Mouse (Mus musculus) ES-E14 (cell line): ENCODE results near the gene Mccc1.

Source experiments
- CHD2 ChIP-seq: IDR thresholded peaks from 2 replicates; pipeline ENCODE4 v1.6.1; 2014; ENCODE audit warnings: mild to moderate bottlenecking, low read depth, low read length, inconsistent platforms
- MAFK ChIP-seq: IDR thresholded peaks from 2 replicates; pipeline ENCODE4 v1.6.1; 2014; ENCODE audit warnings: mild to moderate bottlenecking, low read depth, low read length, inconsistent platforms; ENCODE audit not compliant: insufficient read depth
- ZC3H11A ChIP-seq: IDR thresholded peaks from 2 replicates; pipeline ENCODE4 v1.6.1; 2012; ENCODE audit warnings: low read depth, mild to moderate bottlenecking, inconsistent platforms, low read length, borderline replicate concordance

DNA sequence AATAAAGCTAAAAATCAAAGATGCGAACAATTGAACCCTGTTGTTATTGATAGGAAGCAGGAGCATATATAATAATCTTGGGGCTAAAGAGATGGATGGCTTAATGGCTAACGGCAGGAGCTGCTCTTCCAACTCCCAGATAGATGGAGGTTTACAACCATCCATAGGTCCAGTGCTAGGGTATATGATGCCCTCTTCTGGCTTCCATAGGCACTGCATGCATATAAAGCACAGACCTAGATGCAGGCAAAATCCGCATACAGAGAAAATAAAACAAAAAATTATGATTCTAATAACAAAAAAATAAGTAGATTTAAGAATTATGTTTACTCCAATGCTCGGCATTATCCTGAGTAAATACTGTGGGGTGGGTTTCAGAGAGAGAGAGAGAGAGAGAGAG lies 27.5 kb downstream of the Mccc1 start:
- no peak for TF ChIP-seq MAFK
- 0 out of 2 replicates have a peak, but pooled peaks have one; percentile 52 for TF ChIP-seq ZC3H11A
- TF ChIP-seq CHD2 = no peak
